Mouse (Mus musculus) brown adipose tissue, adult 24 weeks (tissue): ENCODE results near the gene Cope. TPM values are rescaled to one million over a fixed set of nuclear protein-coding genes. Genes with fewer than 3 reads are reported as not detected.

Experiments
- H3K27ac ChIP-seq: fragments of 200-500 bp; replicated peaks from 2 replicates; pipeline ENCODE4 v1.5.1; 2012; ENCODE audit warnings: low read depth, mild to moderate bottlenecking, low read length
- H3K4me1 ChIP-seq: fragments of 200-500 bp; 2 replicates; pipeline ENCODE4 v1.6.1; 2012; ENCODE audit warnings: low read length, mixed read lengths; ENCODE audit not compliant: control insufficient read depth, insufficient read depth, insufficient read length
- H3K4me3 ChIP-seq: fragments of 200-500 bp; 2 replicates; pipeline ENCODE4 v1.5.1; 2012; ENCODE audit warnings: low read depth, mild to moderate bottlenecking, low read length, moderate library complexity; ENCODE audit not compliant: insufficient read depth
- polyA plus RNA-seq: library from polyadenylated mRNA; stranded (reverse); fragments of >200 nt; gene quantifications from 2 replicates; pipeline ENCODE4 v1.2.4, GENCODE M21; 2012; ENCODE audit not compliant: missing spikeins, insufficient read depth, insufficient read length

The Cope gene
- polyA plus RNA-seq, 1 experiment: 158 TPM

GRCm38 (mm10) chr8:70351035-70351999 lies 49.0 kb downstream of the Cope start:
- no peak overlapping the region for H3K27ac ChIP-seq
- peaks cover 28% of the 10 kb centered on the region for H3K4me1 ChIP-seq
- H3K4me3 ChIP-seq: peak overlapping the region; percentile 99

- H3K4me3 ChIP-seq: peak overlapping the region; percentile 99
- H3K4me1 ChIP-seq: peaks cover 28% of the 10 kb centered on the region
- H3K27ac ChIP-seq: 0 out of 2 replicates have a peak overlapping the region, but pooled peaks have one; percentile 16
These were observed 49.7 kb downstream of the Cope start for GRCm38 (mm10) chr8:70352000-70352384.

GRCm38 (mm10) chr8:70352657-70353151 lies 50.4 kb downstream of the Cope start:
- H3K4me1 ChIP-seq: peaks cover 28% of the 10 kb centered on the region
- peak overlapping the region; percentile 99 for H3K4me3 ChIP-seq

GRCm38 (mm10) chr8:70353194-70353817 lies 51.0 kb downstream of the Cope start, which contains the start of gene Upf1:
Gene Upf1, minus strand, starts transcription at chr8:70353278.
- Histone ChIP-seq H3K4me3 (peak within 1 kb of the TSS; percentile 99), H3K27ac (peak within 1 kb of the TSS; percentile 67), H3K4me1 (peaks cover 27% of the 10 kb centered on the region)

More at GRCm38 (mm10) chr8:70352657-70353151, 50.4 kb downstream of the Cope start:
- H3K27ac ChIP-seq: peak overlapping the region; percentile 67

- peak overlapping the region; percentile 63; the same call in 1 of the 2 replicates for H3K4me3 ChIP-seq
- peaks cover 20% of the 10 kb centered on the region for H3K4me1 ChIP-seq
- no peak overlapping the region for H3K27ac ChIP-seq
These were observed 51.7 kb downstream of the Cope start for GRCm38 (mm10) chr8:70354004-70354403.

GRCm38 (mm10) chr8:70356111-70356510 lies 53.8 kb downstream of the Cope start:
- Histone ChIP-seq H3K27ac (no peak overlapping the region), H3K4me3 (no peak overlapping the region), H3K4me1 (peaks cover 10% of the 10 kb centered on the region)

GRCm38 (mm10) chr8:70359411-70359810 lies 57.1 kb downstream of the Cope start:
- no peak overlapping the region for H3K27ac ChIP-seq
- peaks cover 5% of the 10 kb centered on the region for H3K4me1 ChIP-seq
- H3K4me3 ChIP-seq: no peak overlapping the region

- Histone ChIP-seq H3K27ac (no peak overlapping the region), H3K4me1 (peaks cover 5% of the 10 kb centered on the region), H3K4me3 (no peak overlapping the region)
These were observed 58.5 kb downstream of the Cope start for GRCm38 (mm10) chr8:70360769-70361168.

- peaks cover 5% of the 10 kb centered on the region for H3K4me1 ChIP-seq
- no peak overlapping the region for H3K27ac ChIP-seq
- no peak overlapping the region for H3K4me3 ChIP-seq
These were observed 59.2 kb downstream of the Cope start for GRCm38 (mm10) chr8:70361484-70362032.

Other genes with a start within 250 kb of the Cope start
- gene Tm6sf2, start 229.6 kb upstream of the Cope start, polyA plus RNA-seq: not detected in 2 replicates
- 0.63 and 4.7 TPM in 2 replicates for gene Hapln4, start 219.1 kb upstream of the Cope start, polyA plus RNA-seq
- 1.9 and 3.2 TPM in 2 replicates for gene Ncan, start 181.6 kb upstream of the Cope start, polyA plus RNA-seq
- gene Nr2c2ap, start 171.2 kb upstream of the Cope start, polyA plus RNA-seq: 8.6 and 12.9 TPM in 2 replicates
- gene Rfxank, start 163.4 kb upstream of the Cope start, polyA plus RNA-seq: 18.6 and 21.4 TPM in 2 replicates
- 63.7 and 77.1 TPM in 2 replicates for gene Borcs8, start 163.0 kb upstream of the Cope start, polyA plus RNA-seq
- not detected in 2 replicates for gene Mef2b, start 162.8 kb upstream of the Cope start, polyA plus RNA-seq
- 20.3 and 22.0 TPM in 2 replicates for gene Tmem161a, start 130.2 kb upstream of the Cope start, polyA plus RNA-seq
- 75.9 and 89.9 TPM in 2 replicates for gene Slc25a42, start 90.2 kb upstream of the Cope start, polyA plus RNA-seq
- 5.9 and 10.4 TPM in 2 replicates for gene Sugp2, start 68.3 kb upstream of the Cope start, polyA plus RNA-seq
- gene Armc6, start 68.1 kb upstream of the Cope start, polyA plus RNA-seq: 5.0 and 6.7 TPM in 2 replicates
- gene Homer3, start 19.7 kb upstream of the Cope start, polyA plus RNA-seq: 2.8 and 4.5 TPM in 2 replicates
- 14.1 and 18.1 TPM in 2 replicates for gene Ddx49, start within 50 bp of the Cope start, polyA plus RNA-seq
- gene Cers1, start 13.3 kb downstream of the Cope start, polyA plus RNA-seq: not detected in 2 replicates
- not detected in 2 replicates for gene Gdf1, start 27.3 kb downstream of the Cope start, polyA plus RNA-seq
- 11.7 and 20.8 TPM in 2 replicates for gene Upf1, start 50.8 kb downstream of the Cope start, polyA plus RNA-seq
- not detected in 2 replicates for gene Comp, start 71.0 kb downstream of the Cope start, polyA plus RNA-seq
- gene Crtc1, start 137.1 kb downstream of the Cope start, polyA plus RNA-seq: 3.0 and 4.5 TPM in 2 replicates
- 9.3 and 9.5 TPM in 2 replicates for gene Klhl26, start 174.4 kb downstream of the Cope start, polyA plus RNA-seq
- gene Tmem59l, start 184.8 kb downstream of the Cope start, polyA plus RNA-seq: not detected in 2 replicates
- 1.3 TPM in 1 of 2 replicates, not detected in the other for gene Crlf1, start 190.6 kb downstream of the Cope start, polyA plus RNA-seq
- 191 and 207 TPM in 2 replicates for gene Rex1bd, start 204.2 kb downstream of the Cope start, polyA plus RNA-seq
- 977 and 1,552 TPM in 2 replicates for gene Uba52, start 208.3 kb downstream of the Cope start, polyA plus RNA-seq
- gene Fkbp8, start 225.2 kb downstream of the Cope start, polyA plus RNA-seq: 90.9 and 113 TPM in 2 replicates
- gene Kxd1, start 225.4 kb downstream of the Cope start, polyA plus RNA-seq: 106 and 116 TPM in 2 replicates
- 7.3 and 9.1 TPM in 2 replicates for gene Ell, start 236.9 kb downstream of the Cope start, polyA plus RNA-seq